Mouse (Mus musculus) limb, embryonic 15.5 days (tissue): Measurements from ENCODE around the gene Snrpb2. TPM values are rescaled to one million over a fixed set of nuclear protein-coding genes. Genes with fewer than 3 reads are reported as not detected.

Source experiments
- ATAC-seq: fragments of 200-750 bp; cut with Nextera tagmentation; 2 replicates; pipeline ENCODE4 v1.8.0; 2017; ENCODE audit warnings: low read depth, moderate TSS enrichment; ENCODE audit not compliant: insufficient number of reproducible peaks, low FRiP score, low TSS enrichment
- H3K27ac ChIP-seq: fragments of 300-500 bp; sonication (generic); 2 replicates; pipeline ENCODE4 v1.5.1; 2015; ENCODE audit warnings: moderate library complexity, mild to moderate bottlenecking, inconsistent platforms
- H3K27me3 ChIP-seq: fragments of 300-500 bp; sonication (generic); 2 replicates; pipeline ENCODE4 v1.6.1; 2015; ENCODE audit warnings: inconsistent platforms
- H3K36me3 ChIP-seq: fragments of 300-500 bp; sonication (generic); 2 replicates; pipeline ENCODE4 v1.6.1; 2015; ENCODE audit warnings: inconsistent platforms
- H3K4me1 ChIP-seq: fragments of 300-500 bp; sonication (generic); 2 replicates; pipeline ENCODE4 v1.6.1; 2015; ENCODE audit warnings: inconsistent platforms
- H3K4me2 ChIP-seq: fragments of 300-500 bp; sonication (generic); 2 replicates; pipeline ENCODE4 v1.6.1; 2015; ENCODE audit warnings: mild to moderate bottlenecking, inconsistent platforms
- H3K4me3 ChIP-seq: fragments of 300-500 bp; sonication (generic); 2 replicates; pipeline ENCODE4 v1.5.1; 2015; ENCODE audit warnings: mild to moderate bottlenecking, inconsistent platforms
- H3K9ac ChIP-seq: fragments of 300-500 bp; sonication (generic); 2 replicates; pipeline ENCODE4 v1.6.1; 2015; ENCODE audit warnings: inconsistent platforms
- H3K9me3 ChIP-seq: fragments of 300-500 bp; sonication (generic); 2 replicates; pipeline ENCODE4 v1.6.1; 2016; ENCODE audit warnings: inconsistent platforms
- WGBS: fragments of 180-500 bp; shearing (Covaris S2); methylation state at CpG from one replicate; pipeline ENCODE4 v1.1.7; 2015; 5-methylcytosine and 5-hydroxymethylcytosine counted together
- polyA plus RNA-seq: library from polyadenylated mRNA; unstranded; fragments of >200 nt; fragmentation: Nextera tagmentation; extraction: Ambion mirVana; gene quantifications from 2 replicates; pipeline ENCODE4 v1.2.1, GENCODE M21; 2015

Snrpb2 gene
- polyA plus RNA-seq, 1 experiment from 2014 or later, result 60.3 TPM

DNA sequence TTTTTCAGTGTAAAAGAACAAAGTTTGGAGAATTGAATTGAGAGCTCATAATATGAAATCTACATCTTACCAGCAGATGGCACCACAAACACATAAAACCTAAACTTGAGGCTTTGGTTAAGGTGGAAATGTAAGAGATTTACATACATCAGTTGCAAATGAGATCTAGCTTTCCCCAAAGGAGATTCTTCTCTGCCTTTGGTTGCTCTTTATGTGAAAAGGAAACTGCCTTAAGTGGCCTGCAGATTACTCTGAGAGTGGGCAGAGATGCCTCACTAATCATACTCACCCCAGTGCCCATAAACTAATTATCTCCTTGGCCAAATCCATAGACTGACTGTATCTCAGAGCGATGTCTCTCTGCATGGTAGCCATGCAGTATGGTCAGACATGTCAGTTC is 51.0 kb downstream of the Snrpb2 start:
- H3K9me3 ChIP-seq, result no peaks in the 10 kb centered on the region
- H3K27ac ChIP-seq, result no peak overlapping the region
- H3K36me3 ChIP-seq, result no peaks in the 10 kb centered on the region
- WGBS, result 93% methylated on average over 1 of the region's 1 CpGs
- no peaks in the 10 kb centered on the region for H3K27me3 ChIP-seq
- H3K4me3 ChIP-seq, result no peak overlapping the region
- H3K9ac ChIP-seq, result no peak overlapping the region
- H3K4me2 ChIP-seq, result no peak overlapping the region
- no peaks in the 10 kb centered on the region for H3K4me1 ChIP-seq
- ATAC-seq, result no peak

DNA sequence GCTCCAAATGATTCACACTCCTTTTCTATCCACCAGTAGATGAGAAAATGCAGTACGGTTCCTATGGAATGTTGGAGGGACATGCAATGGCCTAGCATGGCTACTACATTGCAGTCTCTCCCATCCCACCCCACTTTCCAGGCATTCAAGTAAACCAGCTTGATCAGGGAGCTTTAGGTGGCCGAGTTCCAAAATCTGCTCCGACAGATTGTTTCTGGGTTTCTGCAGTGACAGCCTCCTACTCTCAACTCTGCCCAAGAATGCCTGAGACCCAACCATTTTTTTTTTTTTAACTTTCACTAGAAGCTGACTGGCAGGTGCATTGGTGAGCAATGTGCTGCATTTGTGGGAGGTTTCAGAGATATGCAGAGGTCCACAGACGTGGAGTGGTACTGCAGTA is 51.9 kb downstream of the Snrpb2 start:
- no peak overlapping the region for H3K9ac ChIP-seq
- no peak overlapping the region for H3K27ac ChIP-seq
- H3K27me3 ChIP-seq, result no peaks in the 10 kb centered on the region
- H3K9me3 ChIP-seq, result no peaks in the 10 kb centered on the region
- 59% methylated on average over 4 of the region's 4 CpGs for WGBS
- no peak overlapping the region for H3K4me3 ChIP-seq
- no peak for ATAC-seq
- H3K36me3 ChIP-seq, result no peaks in the 10 kb centered on the region
- H3K4me1 ChIP-seq, result no peaks in the 10 kb centered on the region
- no peak overlapping the region for H3K4me2 ChIP-seq

DNA sequence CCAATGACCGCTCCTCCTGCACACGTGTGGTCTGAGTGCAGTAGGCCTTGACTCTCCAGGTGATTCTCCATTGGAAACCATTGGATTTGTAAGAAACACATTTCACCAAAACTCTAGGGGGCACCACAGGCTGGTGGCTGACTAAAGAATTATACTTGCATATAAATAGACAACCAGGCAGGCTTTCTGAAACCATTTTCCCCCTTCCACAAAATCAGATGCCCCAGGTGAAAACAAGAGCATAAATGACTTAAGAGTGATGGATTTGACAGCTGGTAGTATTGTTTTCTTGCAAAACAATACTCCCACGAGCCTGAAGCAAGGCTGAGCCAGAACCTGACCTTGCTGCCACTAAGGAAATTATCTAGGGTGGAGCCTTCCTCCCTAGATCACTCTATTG is 54.6 kb downstream of the Snrpb2 start:
- Histone ChIP-seq H3K27ac (no peak overlapping the region), H3K9ac (no peak overlapping the region), H3K36me3 (no peaks in the 10 kb centered on the region), H3K27me3 (no peaks in the 10 kb centered on the region), H3K4me3 (no peak overlapping the region), H3K4me1 (no peaks in the 10 kb centered on the region), H3K4me2 (no peak overlapping the region), H3K9me3 (no peaks in the 10 kb centered on the region)
- 62% methylated on average over 3 of the region's 3 CpGs for WGBS
- no peak for ATAC-seq

DNA sequence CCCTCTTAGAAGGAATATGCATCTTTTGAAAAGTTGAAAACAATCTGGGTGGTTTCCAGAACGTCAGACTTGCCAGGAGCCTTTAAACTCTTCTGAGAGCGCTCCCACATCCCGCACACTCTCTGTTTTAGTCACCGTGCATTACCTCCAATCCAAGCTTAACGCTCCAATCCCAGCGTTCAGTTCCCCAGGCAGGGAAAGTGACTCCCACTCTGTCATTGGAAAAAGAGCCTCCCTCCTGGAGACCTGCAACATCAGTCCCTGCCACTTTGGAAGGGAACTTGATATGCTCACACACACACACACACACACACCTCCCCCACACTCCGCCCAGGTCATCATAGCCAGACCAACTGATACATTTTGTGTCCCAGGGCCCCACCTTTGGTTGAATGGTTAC is 55.4 kb downstream of the Snrpb2 start:
- Histone ChIP-seq H3K9ac (no peak overlapping the region), H3K36me3 (no peaks in the 10 kb centered on the region), H3K4me3 (no peak overlapping the region), H3K4me2 (no peak overlapping the region), H3K9me3 (no peaks in the 10 kb centered on the region), H3K27ac (no peak overlapping the region), H3K27me3 (no peaks in the 10 kb centered on the region), H3K4me1 (no peaks in the 10 kb centered on the region)
- 77% methylated on average over 7 of the region's 7 CpGs for WGBS
- ATAC-seq, result no peak

Other genes starting within 250 kb of the Snrpb2 start
- gene Kif16b, start 161.5 kb upstream of the Snrpb2 start, polyA plus RNA-seq, result 9.2 and 10.1 TPM in 2 replicates
- 4.1 and 4.7 TPM in 2 replicates for gene Otor, start 15.4 kb downstream of the Snrpb2 start, polyA plus RNA-seq